Mouse (Mus musculus) hindbrain, embryonic 15.5 days (tissue): ENCODE measurements around the gene Fkbp4. TPM values are rescaled to one million over a fixed set of nuclear protein-coding genes. Genes with fewer than 3 reads are reported as not detected.

Source experiments
- ATAC-seq: fragments of 200-750 bp; cut with Nextera tagmentation; 2 replicates; pipeline ENCODE4 v1.8.0; 2017; ENCODE audit warnings: low read depth, moderate number of reproducible peaks, moderate TSS enrichment; ENCODE audit not compliant: low FRiP score
- H3K27ac ChIP-seq: fragments of 300-500 bp; sonication (generic); replicated peaks from 2 replicates; pipeline ENCODE4 v1.5.1; 2015; ENCODE audit warnings: mild to moderate bottlenecking, inconsistent platforms
- H3K27me3 ChIP-seq: fragments of 300-500 bp; sonication (generic); 2 replicates; pipeline ENCODE4 v1.6.1; 2015; ENCODE audit warnings: control low read depth, inconsistent platforms
- H3K36me3 ChIP-seq: fragments of 300-500 bp; sonication (generic); 2 replicates; pipeline ENCODE4 v1.6.1; 2015; ENCODE audit warnings: control low read depth, inconsistent platforms
- H3K4me1 ChIP-seq: fragments of 300-500 bp; sonication (generic); replicated peaks from 2 replicates; pipeline ENCODE4 v1.6.1; 2015; ENCODE audit warnings: control low read depth, inconsistent platforms
- H3K4me2 ChIP-seq: fragments of 300-500 bp; sonication (generic); 2 replicates; pipeline ENCODE4 v1.6.1; 2015; ENCODE audit warnings: moderate library complexity, mild to moderate bottlenecking, inconsistent platforms
- H3K4me3 ChIP-seq: fragments of 300-500 bp; sonication (generic); 2 replicates; pipeline ENCODE4 v1.5.1; 2015; ENCODE audit warnings: mild to moderate bottlenecking, inconsistent platforms
- H3K9ac ChIP-seq: fragments of 300-500 bp; sonication (generic); 2 replicates; pipeline ENCODE4 v1.6.1; 2015; ENCODE audit warnings: inconsistent platforms
- H3K9me3 ChIP-seq: fragments of 300-500 bp; sonication (generic); 2 replicates; pipeline ENCODE4 v1.6.1; 2016; ENCODE audit warnings: control low read depth, inconsistent platforms
- WGBS: fragments of 180-500 bp; shearing (Covaris S2); methylation state at CpG from one replicate; pipeline ENCODE4 v1.1.7; 2015; 5-methylcytosine and 5-hydroxymethylcytosine counted together
- polyA plus RNA-seq: library from polyadenylated mRNA; unstranded; fragments of >200 nt; fragmentation: Nextera tagmentation; extraction: Ambion mirVana; gene quantifications from 2 replicates; pipeline ENCODE4 v1.2.1, GENCODE M21; 2015

Fkbp4 gene
- polyA plus RNA-seq, 1 experiment from 2014 or later: 338 TPM

DNA sequence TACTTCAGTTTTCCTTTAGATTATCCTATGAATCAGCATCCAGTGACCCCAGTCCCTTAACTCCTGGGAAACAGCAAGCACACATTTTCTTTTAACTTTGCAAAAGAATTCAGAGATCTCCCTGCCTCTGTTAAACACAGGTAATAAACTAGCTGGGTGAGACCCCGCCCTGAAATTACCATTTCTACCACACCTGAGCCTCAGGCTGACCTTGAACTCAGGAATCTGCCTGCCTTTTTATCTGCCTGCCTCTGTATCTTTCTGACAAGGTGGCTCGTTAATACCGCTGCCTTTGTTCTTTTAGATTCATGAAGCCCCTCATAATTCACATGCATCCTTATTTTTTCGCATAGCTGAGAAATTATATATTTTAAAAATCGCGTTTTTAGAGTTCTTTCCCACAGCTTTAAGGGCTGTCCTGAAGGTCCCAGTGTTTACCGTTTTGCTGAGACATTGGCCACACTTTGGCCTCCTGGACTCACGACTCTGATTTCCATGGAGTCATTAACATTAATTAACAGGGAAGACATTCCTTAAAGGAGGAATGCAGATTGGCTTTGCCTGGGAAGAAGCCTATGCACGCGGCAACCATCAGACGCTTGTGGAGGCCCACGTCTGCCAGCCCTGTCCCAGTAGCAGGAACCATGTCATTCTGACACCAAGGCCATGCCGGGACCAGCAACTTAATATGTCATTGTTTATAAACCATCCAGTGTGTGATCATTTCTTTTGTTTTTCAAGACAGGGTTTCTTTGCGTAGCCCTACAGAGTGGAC lies 22.4 kb upstream of the Fkbp4 start:
- Histone ChIP-seq H3K4me1 (no peaks in the 10 kb centered on the region), H3K27ac (no peak overlapping the region), H3K27me3 (no peaks in the 10 kb centered on the region), H3K4me3 (no peak overlapping the region), H3K4me2 (no peak overlapping the region), H3K9ac (no peak overlapping the region), H3K9me3 (no peaks in the 10 kb centered on the region), H3K36me3 (no peaks in the 10 kb centered on the region)
- WGBS: 78% methylated on average over 14 of the region's 14 CpGs
- ATAC-seq: no peak

DNA sequence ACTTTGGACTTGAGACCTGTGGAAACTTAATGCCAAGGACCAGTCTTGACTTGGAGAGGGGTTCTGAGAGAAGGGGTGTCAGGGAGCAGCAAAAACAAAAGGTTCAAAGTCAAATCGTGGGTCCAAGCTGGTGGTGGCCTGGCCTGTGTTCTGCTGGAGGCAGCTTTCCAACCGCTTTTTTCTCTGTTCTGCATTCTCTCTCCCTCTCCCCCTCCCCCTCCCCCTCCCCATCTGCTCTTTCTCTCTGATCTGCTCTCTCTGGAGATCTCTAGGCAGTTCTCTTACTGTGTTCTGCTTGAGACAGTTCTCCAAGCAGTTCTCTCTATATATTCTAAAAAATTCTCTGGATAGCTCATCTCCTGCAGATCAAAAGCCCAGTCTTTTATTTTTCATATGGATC lies 21.8 kb upstream of the Fkbp4 start:
- WGBS: 37% methylated on average over 2 of the region's 2 CpGs

DNA sequence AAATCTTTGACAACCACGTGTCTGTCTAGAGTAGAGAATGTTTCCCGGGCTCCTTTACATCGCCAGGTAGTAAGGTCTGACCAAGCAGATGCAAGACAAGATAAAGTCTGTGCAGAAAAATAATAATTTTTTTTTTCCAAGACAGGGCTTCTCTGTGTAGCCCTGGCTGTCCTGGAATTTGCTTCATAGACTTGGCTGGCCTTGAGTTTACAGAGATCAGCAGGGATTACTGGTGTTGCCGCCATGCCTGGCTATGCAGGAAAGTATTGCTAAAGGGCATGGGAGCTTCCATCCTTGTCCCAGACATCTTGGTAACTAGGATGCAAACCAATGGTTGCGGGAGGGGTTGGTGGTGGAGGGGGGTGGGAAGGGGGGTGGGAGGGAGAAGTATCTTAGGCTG lies 18.7 kb upstream of the Fkbp4 start:
- H3K27me3 ChIP-seq: no peaks in the 10 kb centered on the region
- no peak overlapping the region for H3K4me2 ChIP-seq
- no peak overlapping the region for H3K27ac ChIP-seq
- no peaks in the 10 kb centered on the region for H3K36me3 ChIP-seq
- no peaks in the 10 kb centered on the region for H3K4me1 ChIP-seq
- H3K9ac ChIP-seq: no peak overlapping the region
- H3K9me3 ChIP-seq: no peaks in the 10 kb centered on the region
- 82% methylated on average over 5 of the region's 5 CpGs for WGBS
- H3K4me3 ChIP-seq: no peak overlapping the region
- no peak for ATAC-seq

More for the DNA sequence above, 21.8 kb upstream of the Fkbp4 start:
- Histone ChIP-seq H3K27me3 (no peaks in the 10 kb centered on the region), H3K27ac (no peak overlapping the region), H3K36me3 (no peaks in the 10 kb centered on the region), H3K4me2 (no peak overlapping the region), H3K4me1 (no peaks in the 10 kb centered on the region), H3K9ac (no peak overlapping the region), H3K9me3 (no peaks in the 10 kb centered on the region), H3K4me3 (no peak overlapping the region)
- ATAC-seq: no peak

DNA sequence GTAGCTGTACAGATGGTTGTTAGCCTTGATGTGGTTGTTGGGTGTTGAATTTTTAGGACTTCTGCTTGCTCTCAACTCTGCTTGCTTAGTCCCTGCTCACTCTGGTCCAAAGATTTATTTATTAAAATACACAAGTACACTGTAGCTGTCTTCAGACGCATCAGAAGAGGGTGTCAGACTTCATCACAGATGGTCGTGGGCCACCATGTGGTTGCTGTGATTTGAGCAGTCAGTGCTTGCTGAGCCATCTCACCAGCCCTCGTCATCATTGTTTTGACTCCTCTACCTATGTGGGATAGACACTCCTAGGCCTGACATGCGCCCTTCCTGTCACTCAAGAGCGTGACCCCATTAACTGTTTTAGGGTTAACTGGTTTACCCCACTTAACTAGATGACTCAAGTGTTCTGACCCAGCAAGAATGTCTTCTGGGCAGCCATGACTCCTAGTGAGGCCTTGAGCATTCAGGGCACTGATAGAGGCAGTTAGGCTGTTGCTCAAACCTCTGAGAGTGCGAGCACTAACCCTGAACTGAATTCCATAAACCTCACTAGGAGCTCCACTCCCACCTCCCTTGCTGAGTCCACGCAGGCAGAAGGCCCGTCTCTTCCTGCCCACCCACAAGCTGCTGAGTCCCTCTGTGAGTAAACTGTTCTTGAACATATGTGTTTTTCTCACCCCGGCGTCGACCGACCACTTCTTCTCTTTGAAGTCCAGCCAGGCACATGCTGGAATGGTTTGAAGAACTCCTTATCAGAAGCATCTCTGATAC lies 17.5 kb upstream of the Fkbp4 start:
- Histone ChIP-seq H3K36me3 (no peaks in the 10 kb centered on the region), H3K27ac (no peak overlapping the region), H3K9ac (no peak overlapping the region), H3K4me2 (no peak overlapping the region), H3K4me1 (no peaks in the 10 kb centered on the region), H3K4me3 (no peak overlapping the region), H3K9me3 (no peaks in the 10 kb centered on the region), H3K27me3 (no peaks in the 10 kb centered on the region)
- ATAC-seq: no peak
- 84% methylated on average over 12 of the region's 12 CpGs for WGBS

DNA sequence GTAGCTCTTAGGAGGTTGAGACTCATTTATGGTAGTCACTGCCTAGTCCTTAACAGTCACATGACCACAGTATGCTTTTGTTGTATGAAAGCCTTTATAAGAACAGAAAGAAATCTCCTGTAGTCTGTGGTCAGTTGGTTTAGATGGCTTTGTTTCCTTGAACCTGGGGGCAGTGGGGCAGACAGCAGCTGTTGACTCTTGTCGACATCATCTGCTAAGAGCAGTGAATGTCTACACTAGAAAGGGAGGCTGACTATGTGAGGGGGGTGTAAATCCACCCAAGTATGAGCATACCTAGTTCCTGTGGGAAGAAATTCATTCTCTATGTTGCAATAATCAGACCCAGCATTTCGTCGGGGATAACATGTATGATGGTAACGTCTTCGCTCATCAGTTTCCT lies 8.6 kb upstream of the Fkbp4 start:
- H3K4me1 ChIP-seq: peaks cover 6% of the 10 kb centered on the region
- ATAC-seq: no peak
- no peak overlapping the region for H3K4me3 ChIP-seq
- H3K27ac ChIP-seq: no peak overlapping the region
- no peaks in the 10 kb centered on the region for H3K9me3 ChIP-seq
- no peaks in the 10 kb centered on the region for H3K27me3 ChIP-seq
- H3K36me3 ChIP-seq: no peaks in the 10 kb centered on the region
- H3K4me2 ChIP-seq: no peak overlapping the region
- H3K9ac ChIP-seq: no peak overlapping the region
- 95% methylated on average over 5 of the region's 5 CpGs for WGBS

DNA sequence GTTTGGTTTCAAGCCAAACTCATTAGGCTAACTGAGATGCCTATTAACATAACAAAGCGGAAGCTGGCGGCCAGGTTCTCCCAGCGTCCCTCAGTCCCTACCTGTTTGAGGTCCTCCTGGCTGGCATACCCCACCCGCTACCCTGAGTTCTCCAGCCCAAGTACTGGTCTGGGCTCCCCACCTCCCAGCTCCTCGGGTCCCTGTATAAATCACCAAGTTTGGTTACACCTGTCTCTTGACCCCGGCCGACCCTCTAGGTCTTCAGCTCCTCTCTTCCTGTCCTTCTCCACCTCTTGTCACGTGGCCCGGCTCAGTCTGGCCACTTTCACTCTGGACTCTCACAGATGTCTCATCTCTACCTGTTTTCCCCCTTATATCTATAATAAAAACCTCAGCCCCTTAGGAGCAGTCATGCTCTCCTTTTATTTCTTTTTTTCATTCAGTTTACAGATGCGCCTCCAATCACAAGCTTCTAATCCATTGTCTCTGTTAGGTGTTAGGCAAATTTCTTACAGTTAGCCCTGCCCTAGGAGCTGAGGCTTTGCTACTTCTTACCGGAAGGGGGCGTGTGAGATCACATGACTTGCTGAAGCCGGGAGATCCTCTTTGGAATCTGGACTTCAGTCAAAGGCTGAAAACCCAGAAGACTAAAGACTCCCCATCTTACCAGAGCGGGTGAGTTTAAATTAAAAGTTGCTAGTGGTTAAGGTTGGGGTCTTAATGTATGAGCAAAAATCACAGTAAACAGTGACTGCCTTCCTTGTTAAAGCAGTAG lies 7.5 kb upstream of the Fkbp4 start:
- peak overlapping the region; percentile 27; the same call in 1 of the 2 replicates for H3K9ac ChIP-seq
- 17% methylated on average over 14 of the region's 14 CpGs for WGBS

DNA sequence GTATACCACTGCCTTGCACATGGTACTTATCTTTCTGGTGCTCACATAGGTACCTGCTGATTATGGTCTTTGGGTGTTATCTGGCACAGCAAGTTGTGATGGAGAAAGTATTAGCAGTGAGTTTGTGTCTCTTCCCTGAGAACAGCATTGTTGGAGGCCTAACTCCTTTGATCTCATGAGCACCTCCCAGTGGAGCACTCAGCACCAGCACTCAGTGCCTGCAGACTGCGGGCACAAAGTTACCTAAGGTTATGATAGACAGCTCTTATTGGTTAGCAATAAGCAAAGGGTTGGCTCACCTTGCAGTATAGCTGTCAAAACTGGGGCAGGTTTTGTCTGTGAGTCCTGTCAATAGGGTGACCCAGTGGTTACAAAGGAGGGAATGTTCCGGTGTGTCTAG lies 1.8 kb upstream of the Fkbp4 start:
- no peaks in the 10 kb centered on the region for H3K9me3 ChIP-seq
- no peaks in the 10 kb centered on the region for H3K27me3 ChIP-seq
- H3K4me2 ChIP-seq: no peak overlapping the region
- WGBS: 90% methylated on average over 2 of the region's 2 CpGs
- peaks cover 19% of the 10 kb centered on the region for H3K4me1 ChIP-seq
- no peak overlapping the region for H3K4me3 ChIP-seq
- no peak for ATAC-seq
- no peak overlapping the region for H3K27ac ChIP-seq
- H3K36me3 ChIP-seq: peaks cover 11% of the 10 kb centered on the region
- no peak overlapping the region for H3K9ac ChIP-seq

More for the DNA sequence above, 7.5 kb upstream of the Fkbp4 start:
- Histone ChIP-seq H3K9me3 (no peaks in the 10 kb centered on the region), H3K4me2 (peak overlapping the region; percentile 56), H3K27me3 (no peaks in the 10 kb centered on the region), H3K4me1 (peaks cover 6% of the 10 kb centered on the region), H3K4me3 (peak overlapping the region; percentile 14; the same call in 1 of the 2 replicates), H3K36me3 (no peaks in the 10 kb centered on the region), H3K27ac (no peak overlapping the region)
- ATAC-seq: peak; percentile 72

DNA sequence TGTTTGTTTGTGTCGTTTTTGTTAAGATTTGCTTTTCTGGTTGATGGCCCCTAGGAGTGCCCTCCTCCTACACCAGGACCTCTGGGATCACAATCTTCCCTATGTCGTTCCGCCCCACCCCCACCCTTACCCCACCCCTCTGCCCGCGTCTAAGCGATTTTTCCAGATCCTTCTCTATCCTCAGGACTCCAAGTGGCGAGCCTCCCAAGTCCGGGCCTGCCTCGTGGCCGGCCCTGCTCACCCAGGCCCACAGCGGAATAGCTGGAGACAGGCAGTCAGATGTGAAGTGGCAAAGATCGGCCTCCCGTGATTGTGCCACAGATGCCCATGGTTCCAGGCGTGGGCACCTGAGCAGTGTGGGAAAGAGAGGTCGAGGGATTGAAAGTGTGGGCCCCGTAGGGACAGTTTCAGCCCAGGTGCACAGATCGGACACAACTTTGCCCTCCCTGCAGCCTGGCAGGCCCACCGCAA lies 429 bp upstream of the Fkbp4 start:
- peak overlapping the region; percentile 86 for H3K27ac ChIP-seq
- ATAC-seq: no peak; the same call in 1 of the 2 replicates
- peaks cover 19% of the 10 kb centered on the region for H3K4me1 ChIP-seq
- WGBS: 29% methylated on average over 18 of the region's 18 CpGs
- H3K27me3 ChIP-seq: no peaks in the 10 kb centered on the region
- peak overlapping the region; percentile 76 for H3K4me2 ChIP-seq
- H3K36me3 ChIP-seq: peaks cover 25% of the 10 kb centered on the region
- peak overlapping the region; percentile 64 for H3K4me3 ChIP-seq
- H3K9ac ChIP-seq: peak overlapping the region; percentile 38
- no peaks in the 10 kb centered on the region for H3K9me3 ChIP-seq

DNA sequence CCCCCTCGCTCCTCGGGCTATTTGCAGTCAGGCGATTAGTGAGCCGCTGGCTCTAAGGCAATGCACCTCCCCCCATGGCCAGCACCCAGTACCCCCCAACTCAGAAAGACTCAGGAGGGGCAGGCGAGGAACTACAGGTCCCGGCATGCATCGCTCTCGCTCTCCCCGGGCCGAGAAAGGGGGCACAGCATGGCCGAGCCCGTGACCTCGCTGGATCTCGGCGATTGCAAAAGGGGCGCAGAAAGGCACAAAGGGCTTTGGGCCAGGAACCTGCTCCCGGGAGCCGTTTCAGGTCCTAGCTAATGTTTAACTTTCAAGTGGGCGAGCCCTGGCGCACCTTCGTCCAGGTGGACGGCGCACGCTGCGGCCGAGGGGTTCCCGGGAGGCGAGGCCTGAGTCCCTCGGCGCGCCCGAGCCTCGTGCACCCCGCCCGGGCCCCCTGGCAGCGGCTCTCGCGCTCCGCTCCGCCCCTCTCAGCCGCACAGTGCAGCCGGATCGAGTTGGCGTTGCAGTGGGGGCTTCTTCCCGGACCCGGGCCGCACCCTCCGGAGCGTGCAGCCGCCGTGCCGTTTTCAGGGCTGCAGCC lies 653 bp downstream of the Fkbp4 start:
- Histone ChIP-seq H3K27ac (peak overlapping the region; percentile 86), H3K9me3 (no peaks in the 10 kb centered on the region), H3K27me3 (no peaks in the 10 kb centered on the region), H3K4me2 (peak overlapping the region; percentile 76), H3K4me3 (peak overlapping the region; percentile 64), H3K9ac (peak overlapping the region; percentile 78), H3K4me1 (peaks cover 19% of the 10 kb centered on the region), H3K36me3 (peaks cover 36% of the 10 kb centered on the region)
- peak; percentile 65 for ATAC-seq
- WGBS: under 1% methylated on average over 52 of the region's 52 CpGs

DNA sequence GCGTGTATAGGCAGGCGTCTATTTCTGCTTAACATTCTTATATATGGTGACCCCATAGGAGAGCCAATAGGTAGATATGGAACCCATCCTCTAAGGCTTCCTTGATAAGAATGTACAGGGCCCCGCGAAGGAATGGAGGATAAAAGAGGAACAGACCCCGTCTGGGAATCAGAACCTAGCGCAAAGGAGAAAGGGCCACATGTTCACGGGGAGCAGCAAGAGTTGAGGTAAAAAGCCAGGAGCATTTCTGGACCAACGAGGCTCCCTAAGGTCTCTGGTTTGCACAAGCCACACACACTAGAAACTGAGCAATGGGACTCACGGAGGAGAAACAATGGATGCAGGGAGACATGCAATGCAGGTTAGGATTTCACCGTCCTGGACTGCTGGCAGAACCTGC lies 1.2 kb downstream of the Fkbp4 start:
- no peak; the same call in 1 of the 2 replicates for ATAC-seq
- Histone ChIP-seq H3K27ac (peak overlapping the region; percentile 86), H3K27me3 (no peaks in the 10 kb centered on the region), H3K4me1 (peaks cover 19% of the 10 kb centered on the region), H3K4me2 (peak overlapping the region; percentile 76), H3K9ac (peak overlapping the region; percentile 78), H3K36me3 (peaks cover 41% of the 10 kb centered on the region), H3K9me3 (no peaks in the 10 kb centered on the region), H3K4me3 (peak overlapping the region; percentile 64)
- 4% methylated on average over 10 of the region's 10 CpGs for WGBS

DNA sequence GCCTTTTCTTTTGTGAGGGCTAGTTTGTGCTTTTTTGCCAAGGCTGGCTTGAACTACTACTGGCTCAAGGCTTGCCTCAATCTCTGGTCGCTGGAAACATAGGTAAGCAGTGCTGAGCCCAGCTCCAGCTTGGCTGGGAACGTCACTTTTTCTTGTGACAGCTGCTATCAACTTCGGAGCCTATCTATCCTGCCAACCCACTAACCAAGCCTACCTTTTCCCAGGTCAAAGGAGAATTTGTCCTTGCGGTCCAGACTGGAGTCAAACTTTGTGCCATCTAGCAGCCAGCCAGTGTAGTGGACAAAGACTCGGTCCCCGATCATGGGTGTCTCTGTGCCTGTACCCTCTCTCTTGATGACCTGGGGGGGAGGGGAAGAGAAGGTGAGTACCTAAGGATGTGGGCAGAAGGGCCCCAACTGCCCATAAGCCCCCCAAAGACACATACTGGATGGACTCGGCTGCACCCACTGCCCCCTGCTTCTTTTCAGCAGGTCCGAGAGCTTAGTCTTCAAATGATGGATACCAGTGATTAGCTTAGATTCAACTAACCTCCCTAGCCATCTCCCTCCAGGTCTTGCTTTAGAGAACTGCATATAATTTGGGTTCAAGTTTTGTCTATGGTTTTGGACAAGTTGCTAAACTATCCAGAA lies 2.0 kb downstream of the Fkbp4 start:
- WGBS: 85% methylated on average over 8 of the region's 8 CpGs

More for the DNA sequence above, 2.0 kb downstream of the Fkbp4 start:
- Histone ChIP-seq H3K9me3 (no peaks in the 10 kb centered on the region), H3K4me1 (peaks cover 19% of the 10 kb centered on the region), H3K9ac (peak overlapping the region; percentile 78), H3K4me2 (peak overlapping the region; percentile 76), H3K36me3 (peaks cover 49% of the 10 kb centered on the region), H3K4me3 (peak overlapping the region; percentile 64), H3K27me3 (no peaks in the 10 kb centered on the region), H3K27ac (peak overlapping the region; percentile 86; the same call in 1 of the 2 replicates)
- no peak for ATAC-seq
